Mouse (Mus musculus): Measurements from ENCODE around the gene Klk1b24.
"Not testable (repeated sequence)": the region's sequence is repeated elsewhere in the genome, so short reads cannot be mapped to it uniquely, and the experiment has no call there.

GRCm38 (mm10) chr7:44187936-44188335 is at the start of gene Klk1b24:
- TF ChIP-seq CTCF (IDR thresholded peaks at IDR 0.05; ENCODE audit: control insufficient read depth, insufficient read depth, insufficient read length); USF1 (IDR thresholded peaks at IDR 0.05; ENCODE audit: low read depth); MAX (IDR thresholded peaks at IDR 0.05); MYOD1 (IDR thresholded peaks at IDR 0.05; ENCODE audit: control insufficient read depth, insufficient read length, low read depth); CEBPB (IDR thresholded peaks at IDR 0.05; ENCODE audit: low read depth): not testable (repeated sequence)

Measured in C2C12 (cell line).